Mouse (Mus musculus): Measurements from ENCODE around the gene Fuca1. TPM values are rescaled to one million over a fixed set of nuclear protein-coding genes. Genes with fewer than 3 reads are reported as not detected.

Fuca1 gene
- polyA plus RNA-seq, 1 experiment from 2014 or later, result 70.2 TPM

- Histone ChIP-seq H3K9me3 (ENCODE audit: control insufficient read depth, low read length) (no peaks in the 10 kb centered on the region), H3K27me3 (replicated peaks; ENCODE audit: control insufficient read depth, insufficient read depth, low read length) (no peaks in the 10 kb centered on the region), H3K4me3 (ENCODE audit: low read depth, low read length) (no peak overlapping the region), H3K36me3 (ENCODE audit: control insufficient read depth, insufficient read depth, low read length) (peaks cover 53% of the 10 kb centered on the region), H3K4me1 (ENCODE audit: control insufficient read depth, insufficient read depth, low read length) (peaks cover 2% of the 10 kb centered on the region), H3K27ac (replicated peaks; ENCODE audit: low read depth, low read length) (no peak overlapping the region), H3K4me2 (ENCODE audit: low read depth, low read length) (no peak overlapping the region), H3K9ac (ENCODE audit: low read depth, low read length) (no peak overlapping the region)
- no peak for DNase-seq (ENCODE audit: low spot score)
- no peak for ATAC-seq (ENCODE audit: low read depth)
- WGBS, result 93% methylated on average over 16 of the region's 16 CpGs
These were observed 45.7 kb downstream of the Fuca1 start for GRCm38 (mm10) chr4:135966283-135966682.

DNA sequence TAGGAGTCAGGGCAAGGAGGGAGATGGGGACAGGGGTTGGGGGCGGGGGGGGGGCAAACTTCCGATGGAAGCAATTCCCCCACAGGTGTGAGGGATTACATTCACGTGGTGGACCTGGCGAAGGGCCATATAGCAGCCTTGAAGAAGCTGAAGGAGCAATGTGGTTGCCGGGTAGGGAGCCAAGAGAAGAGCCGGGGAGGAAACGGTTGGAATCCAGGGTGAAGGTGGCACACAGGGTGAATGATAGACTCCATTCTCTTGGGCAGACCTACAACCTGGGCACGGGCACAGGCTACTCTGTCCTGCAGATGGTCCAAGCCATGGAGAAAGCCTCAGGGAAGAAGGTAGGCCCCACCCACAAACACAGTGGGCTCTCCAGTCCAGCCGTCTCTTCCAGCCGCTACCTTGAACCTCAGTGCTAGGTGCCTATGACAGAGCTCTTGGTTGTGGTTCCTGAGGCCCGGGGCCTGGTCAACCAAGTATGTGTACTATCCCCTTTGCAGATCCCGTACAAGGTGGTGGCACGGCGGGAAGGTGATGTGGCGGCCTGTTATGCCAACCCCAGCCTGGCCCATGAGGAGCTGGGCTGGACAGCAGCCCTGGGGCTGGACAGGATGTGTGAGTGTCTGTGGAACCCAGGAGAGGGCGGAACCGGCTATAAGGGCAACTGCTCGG, 46.7 kb downstream of the Fuca1 start:
- Histone ChIP-seq H3K36me3 (ENCODE audit: control insufficient read depth, insufficient read depth, low read length) (peaks cover 47% of the 10 kb centered on the region), H3K27me3 (replicated peaks; ENCODE audit: control insufficient read depth, insufficient read depth, low read length) (no peaks in the 10 kb centered on the region), H3K4me1 (ENCODE audit: control insufficient read depth, insufficient read depth, low read length) (peaks cover 8% of the 10 kb centered on the region), H3K9ac (ENCODE audit: low read depth, low read length) (no peak overlapping the region), H3K4me3 (ENCODE audit: low read depth, low read length) (no peak overlapping the region), H3K9me3 (ENCODE audit: control insufficient read depth, low read length) (no peaks in the 10 kb centered on the region), H3K4me2 (ENCODE audit: low read depth, low read length) (no peak overlapping the region), H3K27ac (replicated peaks; ENCODE audit: low read depth, low read length) (no peak overlapping the region)
- ATAC-seq (ENCODE audit: low read depth), result no peak
- 86% methylated on average over 18 of the region's 18 CpGs for WGBS
- no peak for DNase-seq (ENCODE audit: low spot score)

GRCm38 (mm10) chr4:135968271-135968869, 47.8 kb downstream of the Fuca1 start:
- H3K36me3 ChIP-seq (ENCODE audit: control insufficient read depth, insufficient read depth, low read length), result peaks cover 47% of the 10 kb centered on the region
- ATAC-seq (ENCODE audit: low read depth), result no peak

GRCm38 (mm10) chr4:135969070-135969750, 48.7 kb downstream of the Fuca1 start:
- Histone ChIP-seq H3K4me1 (ENCODE audit: control insufficient read depth, insufficient read depth, low read length) (peaks cover 8% of the 10 kb centered on the region), H3K27ac (replicated peaks; ENCODE audit: low read depth, low read length) (no peak overlapping the region), H3K27me3 (replicated peaks; ENCODE audit: control insufficient read depth, insufficient read depth, low read length) (no peaks in the 10 kb centered on the region), H3K9me3 (ENCODE audit: control insufficient read depth, low read length) (no peaks in the 10 kb centered on the region), H3K4me3 (ENCODE audit: low read depth, low read length) (no peak overlapping the region), H3K4me2 (ENCODE audit: low read depth, low read length) (no peak overlapping the region), H3K9ac (ENCODE audit: low read depth, low read length) (no peak overlapping the region), H3K36me3 (ENCODE audit: control insufficient read depth, insufficient read depth, low read length) (peaks cover 51% of the 10 kb centered on the region)
- WGBS, result 82% methylated on average over 13 of the region's 13 CpGs
- no peak for DNase-seq (ENCODE audit: low spot score)
- ATAC-seq (ENCODE audit: low read depth), result no peak

More at GRCm38 (mm10) chr4:135968271-135968869, 47.8 kb downstream of the Fuca1 start:
- H3K9me3 ChIP-seq (ENCODE audit: control insufficient read depth, low read length), result no peaks in the 10 kb centered on the region
- H3K4me3 ChIP-seq (ENCODE audit: low read depth, low read length), result no peak overlapping the region
- 74% methylated on average over 13 of the region's 19 CpGs for WGBS
- H3K27me3 ChIP-seq (replicated peaks; ENCODE audit: control insufficient read depth, insufficient read depth, low read length), result no peaks in the 10 kb centered on the region
- DNase-seq (ENCODE audit: low spot score), result no peak
- H3K4me1 ChIP-seq (ENCODE audit: control insufficient read depth, insufficient read depth, low read length), result peaks cover 8% of the 10 kb centered on the region
- H3K4me2 ChIP-seq (ENCODE audit: low read depth, low read length), result no peak overlapping the region
- H3K9ac ChIP-seq (ENCODE audit: low read depth, low read length), result no peak overlapping the region
- H3K27ac ChIP-seq (replicated peaks; ENCODE audit: low read depth, low read length), result no peak overlapping the region

DNA sequence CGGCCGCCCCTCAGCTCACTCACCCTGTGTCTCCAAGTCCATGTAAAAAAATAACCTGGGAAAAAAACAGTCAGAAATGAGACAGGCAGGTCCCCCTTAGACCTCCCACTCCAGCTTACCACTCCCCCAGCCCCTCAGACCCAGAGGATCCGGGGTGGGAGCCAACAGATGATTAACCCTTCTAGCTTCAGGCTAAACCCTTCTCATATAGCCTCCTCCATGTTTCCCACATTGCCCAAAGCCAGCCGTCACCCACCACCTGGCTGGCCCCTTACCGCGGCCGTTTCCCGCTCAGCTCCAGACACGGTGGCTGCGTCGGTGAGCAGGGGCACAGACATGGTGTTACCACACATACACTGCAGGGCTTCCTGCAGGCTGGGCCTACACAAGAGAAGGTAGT, 50.0 kb downstream of the Fuca1 start:
- H3K4me3 ChIP-seq (ENCODE audit: low read depth, low read length), result no peak overlapping the region
- peaks cover 63% of the 10 kb centered on the region for H3K36me3 ChIP-seq (ENCODE audit: control insufficient read depth, insufficient read depth, low read length)
- peak overlapping the region; percentile 77; the same call in 1 of the 2 replicates for H3K9ac ChIP-seq (ENCODE audit: low read depth, low read length)
- 0 out of 2 replicates have a peak overlapping the region, but pooled peaks have one; percentile 12 for H3K4me2 ChIP-seq (ENCODE audit: low read depth, low read length)
- H3K9me3 ChIP-seq (ENCODE audit: control insufficient read depth, low read length), result no peaks in the 10 kb centered on the region
- ATAC-seq (ENCODE audit: low read depth) (no peak), DNase-seq (ENCODE audit: low spot score) (no peak)
- no peaks in the 10 kb centered on the region for H3K27me3 ChIP-seq (replicated peaks; ENCODE audit: control insufficient read depth, insufficient read depth, low read length)
- no peak overlapping the region for H3K27ac ChIP-seq (replicated peaks; ENCODE audit: low read depth, low read length)
- 83% methylated on average over 11 of the region's 11 CpGs for WGBS
- peaks cover 8% of the 10 kb centered on the region for H3K4me1 ChIP-seq (ENCODE audit: control insufficient read depth, insufficient read depth, low read length)

DNA sequence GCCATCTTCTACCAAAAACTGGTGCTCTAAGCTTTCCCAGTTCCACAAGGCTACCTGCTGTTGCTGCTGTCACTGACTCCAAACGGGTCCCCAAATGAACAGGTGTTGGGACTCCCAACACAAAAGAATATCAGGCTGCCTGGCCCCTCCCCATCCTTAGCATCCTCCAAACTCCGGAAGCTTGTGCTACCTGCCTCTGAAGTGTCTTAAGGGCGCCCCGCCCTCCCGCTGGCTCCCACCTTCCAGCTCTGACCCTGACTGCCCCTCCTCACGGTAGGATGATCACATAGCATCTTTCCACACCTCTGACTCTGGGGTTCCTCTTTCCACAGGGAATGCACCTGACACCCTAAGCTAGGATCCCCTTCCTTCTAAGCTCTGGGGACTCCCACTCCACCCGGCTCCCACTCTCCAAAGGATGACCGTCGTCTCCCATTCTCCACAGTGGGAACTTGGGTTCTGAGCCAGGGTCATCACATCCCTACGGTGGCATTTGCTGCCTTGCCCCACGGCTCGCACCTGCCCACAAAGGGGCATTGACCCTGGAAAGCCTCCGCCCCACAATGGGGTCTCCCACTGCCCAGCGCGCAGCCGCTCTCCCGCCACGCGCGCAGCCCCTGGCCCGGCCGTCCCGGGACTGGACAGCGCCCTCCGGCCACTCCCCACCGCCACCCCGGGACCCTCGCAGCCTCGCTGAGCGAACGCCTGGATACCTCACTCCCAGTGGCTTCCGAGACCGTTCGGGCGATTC, 51.4 kb downstream of the Fuca1 start:
- Histone ChIP-seq H3K36me3 (ENCODE audit: control insufficient read depth, insufficient read depth, low read length) (peaks cover 64% of the 10 kb centered on the region), H3K9me3 (ENCODE audit: control insufficient read depth, low read length) (no peaks in the 10 kb centered on the region), H3K27me3 (replicated peaks; ENCODE audit: control insufficient read depth, insufficient read depth, low read length) (no peaks in the 10 kb centered on the region), H3K4me3 (ENCODE audit: low read depth, low read length) (peak overlapping the region; percentile 77), H3K27ac (replicated peaks; ENCODE audit: low read depth, low read length) (peak overlapping the region; percentile 13), H3K9ac (ENCODE audit: low read depth, low read length) (peak overlapping the region; percentile 77), H3K4me2 (ENCODE audit: low read depth, low read length) (peak overlapping the region; percentile 87), H3K4me1 (ENCODE audit: control insufficient read depth, insufficient read depth, low read length) (peaks cover 8% of the 10 kb centered on the region)
- 1% methylated on average over 19 of the region's 35 CpGs for WGBS
- peak; percentile 24; the same call in 1 of the 2 replicates for ATAC-seq (ENCODE audit: low read depth)
- DNase-seq (ENCODE audit: low spot score), result no peak

- H3K4me2 ChIP-seq (ENCODE audit: low read depth, low read length), result peak within 1 kb of the TSS; percentile 87
- H3K27me3 ChIP-seq (replicated peaks; ENCODE audit: control insufficient read depth, insufficient read depth, low read length), result no peaks in the 10 kb centered on the region
- WGBS, result under 1% methylated on average over 18 of the region's 19 CpGs
- peaks cover 8% of the 10 kb centered on the region for H3K4me1 ChIP-seq (ENCODE audit: control insufficient read depth, insufficient read depth, low read length)
- no peaks in the 10 kb centered on the region for H3K9me3 ChIP-seq (ENCODE audit: control insufficient read depth, low read length)
- peak within 1 kb of the TSS; percentile 13 for H3K27ac ChIP-seq (replicated peaks; ENCODE audit: low read depth, low read length)
- DNase-seq (ENCODE audit: low spot score) (peak; percentile 93), ATAC-seq (ENCODE audit: low read depth) (peak; percentile 86)
- peak within 1 kb of the TSS; percentile 77 for H3K9ac ChIP-seq (ENCODE audit: low read depth, low read length)
- peak within 1 kb of the TSS; percentile 77 for H3K4me3 ChIP-seq (ENCODE audit: low read depth, low read length)
- H3K36me3 ChIP-seq (ENCODE audit: control insufficient read depth, insufficient read depth, low read length), result peaks cover 63% of the 10 kb centered on the region
These were observed 52.0 kb downstream of the Fuca1 start, which contains the start of gene Lypla2 for GRCm38 (mm10) chr4:135972556-135972906. Gene Lypla2, minus strand, starts transcription at chr4:135972626.
